Mouse (Mus musculus) gastrocnemius, postnatal 25 days (tissue): ENCODE results near the gene Actn4. TPM values are rescaled to one million over a fixed set of nuclear protein-coding genes. Genes with fewer than 3 reads are reported as not detected.
A peak's percentile ranks its signal among the peaks of the same experiment; 100 is the strongest.

Experiments
- DNase-seq: peaks from one replicate; pipeline ENCODE4 v3.0.0; 2022
- long read RNA-seq, 2 experiments: library from polyadenylated mRNA; stranded (forward); transcript quantifications; one replicate each; pipeline ENCODE4 v2.0.0; 2021
- total RNA-seq, 2 experiments: library from RNA; stranded (reverse); gene quantifications; 1 replicate in 1 of 2; 2 replicates in 1 of 2; pipeline ENCODE4 v1.2.3; 2021

The Actn4 gene
- 10 to 100 TPM; 36.7 to 45.8 TPM for total RNA-seq
- long read RNA-seq, experiment 1, transcript Actn4-201 (21 exons, 3,877 nt) = major isoform, 8 of 27 reads
- long read RNA-seq, experiment 1, partial matches to known transcripts = 5 of 27 reads
- long read RNA-seq, experiment 1, other reads (novel, unspliced or antisense) = 14 of 27 reads
- long read RNA-seq, experiment 2, transcript Actn4-201 (21 exons, 3,877 nt) = major isoform, 10 of 25 reads
- long read RNA-seq, experiment 2, partial matches to known transcripts = 3 of 25 reads
- long read RNA-seq, experiment 2, other reads (novel, unspliced or antisense) = 12 of 25 reads

- peak; percentile 98 for DNase-seq
Measured at GRCm38 (mm10) chr7:28961927-28962670, at the start of gene Actn4. TSS of gene Actn4 (minus strand) at chr7:28962340.

- no peak for DNase-seq
Measured at GRCm38 (mm10) chr7:29008714-29009113, 46.6 kb upstream of the Actn4 start.

GRCm38 (mm10) chr7:29008171-29008570, 46.0 kb upstream of the Actn4 start:
- no peak for DNase-seq

GRCm38 (mm10) chr7:29007224-29008101, 45.3 kb upstream of the Actn4 start:
- DNase-seq = no peak

- DNase-seq = peak; percentile 56
Measured at GRCm38 (mm10) chr7:29000651-29001605, 38.8 kb upstream of the Actn4 start.

- DNase-seq = no peak
Measured at GRCm38 (mm10) chr7:28993402-28993801, 31.3 kb upstream of the Actn4 start.

- DNase-seq = no peak
Measured at GRCm38 (mm10) chr7:28992997-28993396, 30.9 kb upstream of the Actn4 start.

- DNase-seq = no peak
Measured at GRCm38 (mm10) chr7:28991616-28992015, 29.5 kb upstream of the Actn4 start.

GRCm38 (mm10) chr7:28990766-28991273, 28.7 kb upstream of the Actn4 start:
- no peak for DNase-seq

- no peak for DNase-seq
Measured at GRCm38 (mm10) chr7:28985207-28985606, 23.1 kb upstream of the Actn4 start.

GRCm38 (mm10) chr7:28984452-28984851, 22.3 kb upstream of the Actn4 start:
- no peak for DNase-seq

GRCm38 (mm10) chr7:28983849-28984248, 21.7 kb upstream of the Actn4 start:
- DNase-seq = no peak

GRCm38 (mm10) chr7:28983141-28983564, 21.0 kb upstream of the Actn4 start:
- DNase-seq = no peak

GRCm38 (mm10) chr7:28982274-28983013, 20.3 kb upstream of the Actn4 start:
- peak; percentile 45 for DNase-seq

- DNase-seq = peak; percentile 95
Measured at GRCm38 (mm10) chr7:28981651-28982273, 19.6 kb upstream of the Actn4 start, which contains the start of the genes Eif3k and Map4k1. TSS of gene Eif3k (minus strand) at chr7:28981864. TSS of gene Map4k1 (plus strand) at chr7:28982050.

GRCm38 (mm10) chr7:28977556-28977955, 15.4 kb upstream of the Actn4 start:
- no peak for DNase-seq

- DNase-seq = no peak
Measured at GRCm38 (mm10) chr7:28973025-28973424, 10.9 kb upstream of the Actn4 start.

- DNase-seq = peak; percentile 50
Measured at GRCm38 (mm10) chr7:28972542-28972985, 10.4 kb upstream of the Actn4 start.

GRCm38 (mm10) chr7:28971770-28972269, 9.7 kb upstream of the Actn4 start:
- DNase-seq = no peak
